Mouse (Mus musculus): ENCODE data around the gene Chrdl2.
"Not testable (repeated sequence)": the region's sequence is repeated elsewhere in the genome, so short reads cannot be mapped to it uniquely, and the experiment has no call there.

DNA sequence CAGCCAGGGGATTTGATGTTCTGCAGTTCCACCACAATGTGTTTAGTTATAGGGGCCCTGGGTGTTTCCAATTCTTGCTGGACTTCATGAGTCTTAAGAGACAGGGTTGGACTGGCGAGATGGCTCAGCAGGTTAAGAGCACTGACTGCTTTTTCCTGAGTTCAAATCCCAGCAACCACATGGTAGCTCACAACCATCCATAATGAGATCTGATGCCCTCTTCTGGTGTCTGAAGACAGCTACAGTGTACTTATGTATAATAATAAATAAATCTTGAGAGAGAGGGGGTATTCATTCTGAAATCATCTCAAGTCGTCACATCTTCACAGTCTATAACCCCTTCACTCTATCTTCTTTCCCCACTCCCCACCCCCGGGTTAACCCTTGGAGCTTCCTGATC is 33.1 kb upstream of the Chrdl2 start:
- not testable (repeated sequence) for TF ChIP-seq POLR2A (IDR thresholded peaks at IDR 0.05; ENCODE audit: extremely low read depth, insufficient read depth, low read length); CTCF (IDR thresholded peaks at IDR 0.05; ENCODE audit: low read depth, low read length)

Measured in liver, adult 2 months (tissue).